Mouse (Mus musculus): ENCODE measurements around the gene Tubg2.

Gene Tubg2

DNA sequence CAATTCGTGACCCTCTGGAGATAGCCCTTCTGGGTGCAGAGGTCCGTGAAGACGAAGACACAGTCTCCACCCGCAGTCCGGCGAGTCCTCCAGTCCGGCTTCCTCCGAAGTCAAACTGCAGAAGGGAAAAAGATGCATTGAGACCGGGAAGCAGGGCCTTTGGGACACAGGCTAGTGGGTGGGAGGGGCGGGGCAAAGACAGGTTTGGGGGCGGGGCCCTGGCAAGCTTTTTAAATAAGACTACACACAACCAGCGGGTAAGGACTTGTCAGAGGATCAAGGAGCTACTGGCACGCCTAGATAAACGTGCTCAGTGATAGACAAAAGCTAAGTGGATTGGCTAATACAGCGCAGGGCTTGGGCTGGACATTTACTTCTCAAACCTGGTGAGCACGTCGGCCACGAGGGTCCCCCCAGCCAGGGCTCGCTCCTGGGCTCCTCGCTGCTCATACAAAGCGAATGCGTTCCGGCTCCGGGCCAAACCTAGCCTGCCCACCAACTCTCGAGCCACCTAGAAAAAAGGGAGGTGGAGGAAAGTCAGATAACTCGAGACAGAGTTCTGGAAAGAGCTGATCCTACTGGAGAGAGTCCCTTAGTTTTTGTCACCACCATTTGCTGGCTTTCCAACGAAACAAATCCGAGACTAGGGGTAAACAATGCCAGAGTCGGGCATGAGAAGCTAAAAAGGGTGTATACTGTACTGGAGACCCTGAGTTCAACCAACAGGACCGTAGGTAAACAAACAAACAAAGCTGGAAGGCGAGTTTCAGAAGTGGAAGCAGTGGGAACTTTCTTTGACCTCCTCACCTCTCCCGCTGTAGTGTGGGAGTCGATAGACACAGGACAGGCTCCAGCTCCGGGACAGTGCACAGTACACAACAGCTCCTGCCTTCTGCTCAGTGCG, 9.2 kb downstream of the Tubg2 start:
- no peak for DNase-seq (ENCODE audit: low spot score)

DNA sequence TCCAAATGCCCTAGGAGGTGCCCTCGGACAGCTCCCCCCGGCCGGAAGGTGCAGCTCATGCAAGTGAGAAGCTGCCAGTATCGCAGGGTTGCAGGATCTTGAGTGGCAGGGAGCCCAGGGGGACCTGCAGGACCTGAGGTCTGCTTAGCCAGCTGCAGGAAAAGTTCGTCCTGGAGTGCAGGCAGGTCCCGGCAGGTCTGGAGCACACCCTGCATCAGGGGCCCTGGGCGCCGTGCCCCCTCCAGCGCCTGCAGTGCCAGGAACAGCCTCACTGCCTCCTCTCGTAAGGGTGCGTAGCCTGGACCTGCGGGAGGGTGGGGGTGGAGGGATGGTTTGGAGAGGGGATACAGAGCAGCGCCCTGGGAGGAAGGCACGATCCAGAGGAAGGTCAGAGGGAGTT, 10.7 kb downstream of the Tubg2 start:
- no peak for DNase-seq (ENCODE audit: low spot score)

DNA sequence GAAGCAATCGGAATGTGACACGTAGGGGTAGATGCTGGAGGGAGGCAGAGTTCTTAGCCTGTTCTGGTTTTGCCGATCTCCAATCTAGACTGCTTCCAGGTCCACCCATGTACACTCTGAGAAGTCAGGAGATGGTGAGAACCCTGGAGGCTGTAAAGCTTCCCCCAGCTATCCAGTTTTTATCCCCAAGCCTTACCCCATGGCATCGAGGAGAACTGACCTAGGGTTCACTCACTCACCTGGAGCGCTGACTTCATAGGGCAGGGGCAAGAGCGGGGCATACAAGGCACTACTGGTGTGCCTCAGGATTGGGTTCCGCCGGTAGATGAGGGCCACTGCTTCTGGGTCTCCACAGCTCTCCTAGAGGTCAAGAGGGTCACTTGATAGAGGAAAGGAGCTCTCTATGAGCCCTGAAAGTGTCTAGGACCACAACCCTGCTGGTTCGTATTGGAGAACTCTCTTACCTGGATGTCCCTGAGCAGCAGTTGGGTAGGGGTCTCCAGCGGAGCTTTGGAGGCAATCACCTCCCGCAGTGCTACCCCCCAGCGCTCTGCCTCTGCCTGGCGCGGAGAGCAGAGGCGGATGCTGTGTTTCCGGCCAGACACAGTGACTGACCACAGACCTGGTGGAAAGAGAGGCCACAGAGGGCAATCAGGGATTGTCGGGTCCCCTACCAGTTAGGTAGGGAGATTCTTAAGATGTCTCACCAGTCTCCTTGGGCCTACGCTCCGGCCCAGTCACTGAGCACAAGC, 11.7 kb downstream of the Tubg2 start:
- DNase-seq (ENCODE audit: low spot score): no peak

DNA sequence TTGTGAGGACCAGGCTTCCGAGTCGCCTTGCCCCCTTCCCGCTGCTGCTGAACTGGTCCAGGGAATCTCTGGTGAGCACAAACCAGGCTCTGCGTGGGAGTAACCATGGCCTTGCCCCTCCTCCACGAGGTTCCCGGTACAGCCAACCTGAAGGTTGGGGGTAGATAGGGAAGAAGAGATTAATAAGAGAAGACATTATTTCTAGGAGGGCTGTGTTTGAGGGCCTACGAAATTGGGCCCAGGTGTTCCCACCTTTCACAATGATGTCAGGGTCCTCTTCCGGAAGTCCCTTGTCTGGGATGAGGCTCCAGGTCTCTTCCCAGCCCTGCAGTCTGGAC, 12.2 kb downstream of the Tubg2 start:
- DNase-seq (ENCODE audit: low spot score): no peak

DNA sequence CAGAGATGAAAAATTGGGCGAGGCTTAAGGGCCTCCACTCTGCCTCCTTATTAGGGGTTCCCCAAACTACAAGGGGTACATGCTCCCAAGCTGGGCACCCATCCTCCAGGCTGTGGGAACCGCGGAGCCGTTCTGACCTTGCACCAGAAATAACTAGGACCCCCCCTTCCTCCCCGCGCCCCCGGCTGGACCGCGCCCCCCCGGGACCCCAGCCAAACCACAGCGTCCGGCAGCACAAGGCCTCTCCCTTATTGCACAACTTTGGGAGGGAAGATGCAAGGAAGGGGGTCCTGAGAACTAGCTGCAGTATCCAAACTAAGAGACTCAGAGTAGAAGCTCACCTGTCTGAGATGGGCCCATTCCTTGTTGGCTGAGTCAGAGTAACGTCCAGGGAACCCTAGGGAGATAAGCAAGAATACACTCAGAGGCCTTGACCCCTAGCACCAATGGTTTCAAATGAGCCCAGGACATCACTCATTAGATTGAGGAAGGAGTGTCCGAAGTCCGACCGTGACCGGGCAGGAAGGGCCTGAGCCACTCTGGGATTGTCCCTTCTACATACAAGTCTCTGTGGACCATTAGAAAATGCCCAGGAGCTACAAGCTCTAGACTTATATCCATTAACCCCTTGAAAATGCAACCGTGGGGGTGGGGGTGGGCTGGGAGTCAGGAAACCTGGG, 12.7 kb downstream of the Tubg2 start:
- no peak for DNase-seq (ENCODE audit: low spot score)

DNA sequence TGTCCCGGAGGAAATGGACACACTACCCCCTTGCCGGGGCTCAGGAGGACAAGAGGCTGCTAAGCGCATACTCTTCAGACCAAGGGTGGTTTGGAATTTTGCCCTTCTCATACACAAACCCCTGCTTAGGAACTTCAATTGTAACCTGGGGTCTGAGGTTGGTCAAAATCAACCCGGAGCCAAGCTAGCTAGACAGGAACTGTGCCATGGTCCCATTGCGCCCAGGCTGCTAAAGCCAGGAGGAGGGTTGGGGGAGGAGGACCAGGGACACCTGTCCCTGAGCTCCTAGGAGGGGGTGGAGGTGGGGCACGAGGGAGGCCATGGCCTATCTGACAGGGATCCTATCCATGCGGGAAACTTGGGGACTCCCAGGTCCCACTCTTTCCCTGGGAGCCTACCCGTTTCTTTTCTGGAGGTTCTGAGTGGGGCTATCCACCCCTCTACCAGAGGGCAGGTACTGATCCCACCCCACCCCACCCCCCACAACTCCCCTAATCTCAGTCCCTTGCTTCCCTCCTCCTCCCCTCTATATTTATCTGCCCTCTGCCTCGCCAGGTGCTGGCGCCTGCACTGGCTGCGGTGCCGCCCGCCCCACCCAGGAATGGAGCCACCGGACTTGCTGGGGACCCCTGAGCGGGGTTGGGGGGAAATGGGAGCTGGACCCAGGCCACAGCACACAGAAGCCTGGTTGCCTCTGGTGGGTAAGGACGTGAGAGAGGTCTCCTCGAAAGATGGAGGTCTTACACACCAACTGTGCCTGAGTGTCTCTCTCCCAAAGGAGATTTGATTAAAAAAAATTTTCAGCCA, 13.8 kb downstream of the Tubg2 start:
- DNase-seq (ENCODE audit: low spot score): no peak

DNA sequence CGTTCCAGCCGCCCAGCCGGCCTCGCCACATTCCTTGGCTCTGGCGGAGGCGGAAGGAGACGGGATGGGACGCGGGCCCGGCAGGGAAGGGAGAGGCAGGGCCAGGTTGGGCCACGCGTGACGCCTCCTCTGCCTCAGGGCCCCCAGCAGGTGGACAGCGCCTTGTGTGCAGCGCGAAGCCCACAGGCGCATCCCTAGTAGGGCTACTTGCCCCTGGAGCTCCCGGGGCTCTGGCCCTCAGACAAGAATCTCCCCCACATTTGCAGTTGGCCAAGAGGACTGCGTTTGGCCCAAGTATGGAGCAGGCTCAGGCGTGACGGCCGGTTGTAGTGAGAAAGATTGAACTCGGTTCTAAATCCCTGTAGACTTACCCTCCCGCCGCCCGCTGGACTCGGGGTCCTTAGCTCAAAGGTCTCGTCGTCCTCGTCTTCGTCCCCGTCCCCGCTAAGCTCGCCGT, 14.7 kb downstream of the Tubg2 start, which contains the start of gene Cntnap1:
Cntnap1 (plus strand) TSS at position 170 of the 457 bp plus-strand sequence.
- DNase-seq (ENCODE audit: low spot score): peak; percentile 75

DNA sequence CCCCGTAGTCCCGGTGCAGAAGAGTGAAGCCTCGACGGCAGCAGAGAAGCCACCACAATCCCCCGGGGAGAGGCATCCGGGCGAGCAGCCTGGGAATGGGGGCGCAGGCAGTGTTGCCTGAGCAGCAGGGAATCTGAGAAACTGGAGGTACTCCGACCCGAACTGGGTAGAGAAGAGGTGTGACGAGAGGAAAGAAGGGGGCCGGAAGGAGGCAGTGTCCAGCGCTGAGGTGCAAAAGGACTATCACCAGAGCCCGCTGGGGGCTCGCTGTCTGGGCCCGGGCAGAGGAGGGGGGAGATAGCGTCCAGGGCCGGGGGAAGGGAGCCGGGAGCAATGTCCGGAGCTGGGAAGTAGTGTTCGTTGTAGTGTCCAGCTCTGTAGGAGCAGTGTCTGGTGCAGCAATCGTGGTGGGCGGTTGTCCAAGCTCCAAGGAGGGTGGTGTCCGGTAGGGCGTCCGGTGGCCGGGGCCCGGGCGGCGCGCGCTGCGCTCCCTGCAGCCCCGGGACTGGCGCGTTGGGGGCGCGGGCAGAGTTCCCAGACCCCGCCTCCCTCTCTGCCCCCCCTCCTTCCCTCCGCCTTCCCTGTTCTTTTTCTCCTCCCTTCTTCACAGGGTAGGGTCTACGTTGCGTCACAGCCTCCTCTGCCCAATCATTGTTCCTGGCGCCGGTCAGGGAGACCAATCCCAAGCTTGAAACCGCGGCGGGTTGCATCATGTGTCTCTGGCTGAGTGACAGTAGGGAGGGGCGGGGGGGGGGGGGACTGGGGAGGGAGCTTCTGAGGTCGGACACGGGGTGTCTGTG, 15.3 kb downstream of the Tubg2 start, which contains the start of gene Plekhh3:
Plekhh3 (minus strand) TSS at position 541 of the 800 bp plus-strand sequence.
- peak; percentile 96 for DNase-seq (ENCODE audit: low spot score)

DNA sequence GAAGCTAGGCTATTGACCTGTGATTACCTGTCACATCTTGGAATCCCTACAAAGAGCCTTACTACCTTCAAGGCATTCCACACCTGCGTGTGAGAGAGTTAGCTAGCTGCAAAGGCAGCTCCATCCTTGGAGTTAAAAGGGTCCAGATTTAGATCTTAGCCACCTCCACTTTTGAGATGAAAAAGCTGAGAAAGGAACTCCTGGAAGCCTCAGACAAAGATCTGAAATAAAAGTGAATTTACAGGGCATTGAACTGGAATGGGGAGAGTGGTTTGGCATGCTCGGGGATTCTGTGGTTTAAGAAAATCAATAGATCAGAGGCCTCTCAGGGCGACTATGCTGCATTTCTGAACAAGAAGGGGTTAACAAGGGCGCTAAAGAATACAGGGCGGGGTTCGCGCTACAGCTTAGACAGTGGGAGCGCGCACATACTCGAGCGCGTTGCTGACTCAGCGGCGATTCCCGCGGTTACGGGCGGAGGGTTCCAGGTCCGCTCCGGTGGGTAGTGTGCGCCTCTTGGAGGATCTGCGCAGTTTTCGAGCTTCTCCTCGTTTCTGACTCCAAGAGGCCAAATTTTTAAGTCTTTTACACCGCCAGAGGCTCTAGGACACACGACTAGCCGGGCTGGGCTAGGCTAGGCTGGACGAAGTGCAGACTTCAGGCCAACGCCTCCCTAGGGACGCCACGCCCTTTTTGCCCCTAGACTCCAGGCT, 16.2 kb downstream of the Tubg2 start:
- peak; percentile 85 for DNase-seq (ENCODE audit: low spot score)

DNA sequence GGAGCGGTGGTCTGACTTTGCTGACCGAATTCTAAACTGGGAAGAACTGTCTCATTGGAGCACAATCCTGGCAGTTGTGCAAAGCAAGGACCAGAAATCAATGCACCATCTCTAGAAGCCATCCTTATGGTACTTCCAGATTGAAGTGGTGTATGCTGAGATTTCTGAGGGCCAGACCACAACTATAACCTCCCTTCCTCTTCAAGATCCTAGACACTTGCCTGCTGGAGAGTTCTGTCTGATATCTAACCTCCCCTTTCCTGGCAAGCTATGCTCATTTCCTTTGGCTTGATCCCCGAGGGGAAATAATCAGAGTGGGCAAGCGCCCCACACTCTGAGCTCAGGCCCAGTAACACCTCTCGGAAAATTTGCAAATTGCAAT, 16.7 kb downstream of the Tubg2 start:
- no peak for DNase-seq (ENCODE audit: low spot score)

DNA sequence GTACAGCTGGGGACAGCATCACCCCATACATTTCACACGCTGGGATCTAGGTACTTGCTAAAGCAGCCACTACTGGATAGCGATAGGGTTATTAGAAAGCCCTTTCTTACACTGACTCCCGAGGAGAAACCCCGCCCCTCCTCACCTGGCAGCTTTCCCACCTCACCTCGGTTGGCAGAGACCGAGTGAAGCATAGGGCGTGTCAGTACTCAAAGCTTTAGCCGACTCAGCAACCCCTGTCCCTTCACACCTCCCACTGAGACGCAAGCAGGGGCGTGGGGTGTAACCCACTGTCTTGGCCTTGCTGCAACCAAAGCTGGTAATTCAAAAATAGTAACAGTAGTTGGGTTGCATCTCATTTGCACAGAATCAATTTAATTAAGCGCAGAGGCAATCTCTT, 17.4 kb downstream of the Tubg2 start:
- peak; percentile 55 for DNase-seq (ENCODE audit: low spot score)

DNA sequence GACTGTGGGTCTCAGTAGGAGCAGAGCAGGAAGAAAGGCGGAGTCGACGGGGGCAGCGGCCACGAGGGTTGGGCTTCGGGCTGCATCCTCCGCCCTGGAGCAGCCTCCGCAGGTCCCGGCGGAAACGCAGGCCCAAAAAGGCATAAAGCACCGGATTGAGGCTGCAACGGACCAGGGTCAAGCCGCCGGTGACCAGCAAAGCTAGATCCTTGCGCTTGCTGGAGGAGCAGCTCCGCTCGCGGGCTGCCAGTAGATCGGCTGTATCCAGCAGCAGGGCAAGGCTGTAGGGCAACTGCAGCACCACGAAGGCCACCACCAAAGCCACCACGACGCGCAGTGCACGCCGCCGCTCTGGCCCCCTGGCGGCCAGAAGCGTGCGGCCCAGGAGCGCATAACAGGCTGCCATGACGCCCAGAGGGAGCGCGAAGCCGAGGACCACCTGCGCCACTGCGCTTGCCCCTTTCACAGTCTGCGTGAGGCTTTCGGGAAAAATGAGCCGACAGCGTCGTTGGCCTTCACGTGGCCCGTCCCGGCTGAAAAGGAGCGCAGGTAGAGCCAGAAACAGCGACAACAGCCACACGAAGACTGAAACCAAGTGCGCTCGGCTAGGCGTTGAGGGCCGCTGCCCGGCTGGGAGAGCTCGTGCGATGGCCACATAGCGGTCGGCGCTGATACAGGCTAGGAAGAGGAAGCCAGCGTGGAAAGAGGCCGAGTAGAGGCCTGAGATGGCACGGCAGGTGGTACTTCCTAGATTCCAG, 18.1 kb downstream of the Tubg2 start:
- DNase-seq (ENCODE audit: low spot score): peak; percentile 91

DNA sequence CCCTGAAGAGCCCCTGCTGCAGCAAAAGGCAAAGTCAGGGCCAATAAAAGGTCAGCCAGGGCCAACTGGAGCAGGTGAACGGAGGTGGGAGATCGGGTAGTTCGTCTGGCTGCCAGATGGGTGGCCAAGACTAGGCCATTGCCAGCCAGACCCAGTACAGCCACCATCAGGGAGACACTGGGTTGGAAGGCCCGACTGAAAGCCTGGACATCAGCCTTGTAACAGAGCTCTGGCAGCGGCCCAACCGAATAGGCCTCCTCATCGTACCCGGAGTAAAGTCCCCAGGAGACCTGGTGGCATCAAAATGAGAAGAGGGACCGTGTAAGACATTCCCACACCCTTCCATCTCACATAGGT, 18.7 kb downstream of the Tubg2 start:
- DNase-seq (ENCODE audit: low spot score): peak; percentile 42

DNA sequence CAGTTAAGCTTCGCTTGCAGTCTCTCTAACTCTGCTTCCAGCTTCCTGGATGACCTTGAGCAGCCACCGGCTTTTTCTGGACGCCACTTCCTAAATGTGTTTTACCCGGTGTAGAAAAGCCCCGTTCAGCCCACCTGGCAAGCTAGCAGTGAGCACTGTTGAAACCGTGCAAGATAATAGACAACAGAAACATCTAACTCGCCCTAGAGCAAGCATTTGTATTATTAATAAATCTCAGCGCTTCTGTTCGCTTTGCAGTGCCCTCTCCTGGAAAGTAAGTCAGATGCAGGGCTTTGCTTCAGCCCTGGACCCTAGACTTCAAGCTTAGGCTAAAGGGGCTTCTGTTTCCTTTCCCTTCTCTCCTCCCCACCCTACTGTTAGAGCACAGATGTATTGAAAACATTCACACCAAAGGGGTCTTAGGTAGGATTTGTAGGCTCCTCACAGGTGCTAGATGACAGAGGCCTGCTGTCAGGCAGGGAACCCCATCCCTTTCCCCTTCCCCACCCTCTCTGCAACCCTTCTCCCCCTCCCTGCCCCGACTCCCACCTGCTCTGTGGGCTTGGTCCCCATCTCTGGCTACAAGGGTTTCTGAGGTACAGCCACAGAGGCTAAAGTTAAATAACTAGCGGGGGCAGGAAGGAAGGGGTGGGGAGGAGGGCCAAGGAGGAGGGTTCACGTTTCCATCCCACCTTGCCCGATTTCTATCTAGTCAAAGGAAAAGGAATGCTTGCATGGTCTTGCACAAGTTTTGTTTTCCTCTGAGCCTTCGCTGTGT, 19.3 kb downstream of the Tubg2 start, which contains the start of gene Ccr10:
Ccr10 (minus strand) TSS at position 593 of the 778 bp plus-strand sequence.
- peak; percentile 57 for DNase-seq (ENCODE audit: low spot score)

DNA sequence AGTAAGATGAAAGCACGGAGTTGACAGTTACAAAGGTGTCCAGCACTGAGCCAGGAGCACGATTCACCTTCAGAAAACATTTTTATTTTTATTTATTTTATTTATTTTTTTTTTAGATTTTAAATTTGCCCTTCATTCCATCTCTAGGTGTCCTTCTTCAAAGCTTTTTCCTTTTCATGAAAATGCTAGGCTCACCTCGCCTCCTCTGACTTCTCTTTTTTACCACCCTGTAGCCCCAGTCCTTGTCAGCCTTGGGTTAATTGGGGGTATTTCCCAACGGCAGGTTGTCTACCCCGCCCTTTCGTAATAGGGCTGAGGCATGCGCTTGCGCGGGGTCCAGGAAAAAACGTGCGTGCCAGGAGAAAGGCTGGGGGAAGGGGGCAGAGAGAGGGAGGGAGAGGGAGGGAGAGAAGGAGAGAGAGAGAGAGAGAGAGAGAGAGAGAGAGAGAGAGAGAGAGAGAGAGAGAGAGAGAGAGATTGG, 20.0 kb downstream of the Tubg2 start:
- no peak for DNase-seq (ENCODE audit: low spot score)

DNA sequence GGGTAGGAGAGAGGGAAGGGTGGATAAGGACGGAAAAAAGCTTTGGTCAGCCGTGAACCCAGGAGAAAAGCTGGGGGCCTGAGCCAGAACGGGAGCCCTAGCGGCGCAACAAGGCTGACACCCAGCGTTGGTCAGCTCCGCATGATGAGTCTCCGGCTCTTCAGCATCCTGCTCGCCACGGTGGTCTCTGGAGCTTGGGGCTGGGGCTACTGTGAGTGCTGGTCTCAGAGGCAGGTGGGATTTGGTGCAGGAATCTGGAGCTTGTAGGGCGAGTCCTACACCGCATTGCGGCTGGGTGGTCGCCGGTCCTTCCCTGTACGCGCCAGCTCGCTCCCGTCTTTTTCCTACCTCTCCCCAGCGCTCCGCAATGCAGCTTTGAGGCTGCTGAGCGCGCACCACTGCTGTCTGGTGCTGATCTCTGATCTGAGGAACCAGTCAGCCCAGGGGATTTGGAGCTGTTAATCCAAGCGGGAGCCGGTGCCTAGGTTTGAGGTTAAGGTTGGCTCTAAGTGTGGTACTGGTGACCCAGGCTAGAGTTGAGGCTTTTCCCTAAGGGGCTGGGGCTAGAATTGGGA, 20.5 kb downstream of the Tubg2 start:
- no peak for DNase-seq (ENCODE audit: low spot score)

DNA sequence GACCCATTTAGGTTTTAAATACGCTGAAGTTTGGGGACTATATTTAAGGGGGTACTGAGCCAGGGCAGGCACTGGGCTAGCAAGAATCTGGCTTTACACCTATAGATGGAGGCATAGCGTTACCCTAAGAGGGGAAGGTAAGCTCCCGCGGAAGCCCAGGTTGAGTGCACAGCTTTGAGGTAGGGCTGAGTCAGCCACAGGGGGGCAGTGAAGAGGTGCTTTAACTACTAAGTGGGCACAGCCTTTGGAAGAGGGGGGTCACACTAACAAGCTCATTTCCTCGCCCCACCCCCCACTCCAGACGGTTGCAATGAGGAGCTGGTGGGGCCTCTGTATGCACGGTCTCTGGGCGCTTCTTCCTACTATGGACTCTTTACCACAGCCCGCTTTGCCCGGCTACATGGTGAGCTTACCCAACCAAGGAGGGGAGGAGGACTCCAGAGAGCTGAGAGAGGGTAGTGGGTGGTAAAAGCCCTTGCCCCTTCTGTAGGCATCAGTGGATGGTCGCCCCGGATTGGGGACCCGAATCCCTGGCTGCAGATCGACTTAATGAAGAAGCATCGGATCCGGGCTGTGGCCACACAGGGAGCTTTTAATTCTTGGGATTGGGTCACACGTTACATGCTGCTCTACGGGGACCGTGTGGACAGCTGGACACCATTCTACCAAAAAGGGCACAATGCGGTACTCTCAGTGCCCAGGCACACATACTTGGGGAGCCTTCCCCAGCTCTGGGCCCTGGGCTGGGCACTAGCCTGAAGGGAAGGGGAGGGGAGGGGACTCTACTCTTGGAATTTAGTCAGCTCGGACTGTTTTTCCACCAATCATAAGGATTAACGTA, 21.4 kb downstream of the Tubg2 start:
- peak; percentile 45 for DNase-seq (ENCODE audit: low spot score)
